Mouse (Mus musculus) urinary bladder, postnatal 25 days (tissue): ENCODE measurements around the gene Mprip.
"Not testable (repeated sequence)": the region's sequence is repeated elsewhere in the genome, so short reads cannot be mapped to it uniquely, and the experiment has no call there.

ENCODE experiments used
- DNase-seq: peaks from one replicate; pipeline ENCODE4 v3.0.0; 2022; ENCODE audit warnings: low spot score

The Mprip gene

GRCm38 (mm10) chr11:59653547-59653946 is 7.6 kb upstream of the Mprip start:
- no peak for DNase-seq

DNA sequence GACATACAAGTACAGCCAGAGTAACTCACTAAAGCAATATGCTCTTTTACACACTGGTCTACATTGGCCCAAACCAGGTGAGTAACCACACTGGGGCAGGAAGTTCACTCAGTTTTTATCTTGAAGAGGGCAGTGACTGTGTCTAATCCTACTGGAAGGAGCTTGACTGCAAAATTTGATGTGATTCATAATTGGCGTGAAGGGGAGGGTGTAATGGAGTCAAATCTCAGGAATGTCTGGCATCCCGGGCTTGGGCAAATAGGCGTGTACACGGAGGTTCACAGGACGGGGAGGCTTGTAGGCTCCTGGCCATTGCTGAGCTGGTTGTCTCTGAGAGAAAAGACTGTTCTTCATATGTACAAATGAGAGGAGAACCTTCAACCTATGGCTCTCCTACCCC is 5.8 kb upstream of the Mprip start:
- no peak for DNase-seq

GRCm38 (mm10) chr11:59656016-59656415 is 5.1 kb upstream of the Mprip start:
- no peak for DNase-seq

- DNase-seq = no peak
Observed at GRCm38 (mm10) chr11:59661601-59662248, 620 bp downstream of the Mprip start.

- peak; percentile 87 for DNase-seq
Observed at GRCm38 (mm10) chr11:59662249-59662788, 1.2 kb downstream of the Mprip start.

DNA sequence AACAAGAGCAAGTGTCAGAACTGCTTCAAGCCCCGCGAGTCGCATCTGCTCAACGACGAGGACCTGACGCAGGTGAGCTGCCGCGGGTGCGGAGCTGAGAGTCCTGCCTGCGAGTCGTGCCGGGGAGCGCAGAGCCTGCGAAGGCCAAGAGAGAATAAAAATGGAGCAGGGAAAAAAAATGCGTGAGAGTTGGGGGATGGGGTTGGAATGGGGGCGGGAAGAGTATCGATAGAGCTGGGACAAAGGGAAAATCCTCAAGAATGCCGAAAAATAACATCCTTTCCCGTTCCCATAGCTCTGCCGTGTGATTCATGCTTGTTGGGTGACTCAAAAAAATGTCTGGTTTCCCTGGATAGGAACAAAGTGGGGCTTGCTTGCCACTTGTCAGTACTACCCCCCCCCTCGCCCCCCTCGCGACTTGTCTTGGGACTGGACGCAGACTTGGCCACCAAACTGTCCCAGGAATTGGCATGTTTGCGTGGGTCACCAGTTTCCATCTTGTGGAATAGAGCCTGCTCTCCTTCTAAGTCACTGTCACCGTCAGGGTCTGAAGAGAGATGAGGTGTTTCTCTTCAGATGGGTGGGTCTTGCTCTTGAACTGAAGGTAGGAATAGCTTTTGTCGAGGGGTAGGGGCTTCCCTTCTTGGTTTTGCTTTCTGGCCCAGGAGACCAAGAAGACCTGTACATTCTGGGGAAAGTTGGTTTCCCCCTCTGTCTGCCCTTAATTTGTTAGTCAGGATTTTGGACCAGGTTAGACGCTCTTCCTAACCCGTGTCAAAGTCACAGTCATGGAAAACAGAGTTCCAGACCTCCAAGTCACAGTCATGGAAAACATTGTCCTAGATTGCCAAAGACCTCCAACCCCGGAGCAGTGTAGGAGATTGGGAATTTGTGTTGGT is 2.0 kb downstream of the Mprip start:
- DNase-seq = peak; percentile 25

GRCm38 (mm10) chr11:59663776-59664320 is 2.7 kb downstream of the Mprip start:
- DNase-seq = no peak

DNA sequence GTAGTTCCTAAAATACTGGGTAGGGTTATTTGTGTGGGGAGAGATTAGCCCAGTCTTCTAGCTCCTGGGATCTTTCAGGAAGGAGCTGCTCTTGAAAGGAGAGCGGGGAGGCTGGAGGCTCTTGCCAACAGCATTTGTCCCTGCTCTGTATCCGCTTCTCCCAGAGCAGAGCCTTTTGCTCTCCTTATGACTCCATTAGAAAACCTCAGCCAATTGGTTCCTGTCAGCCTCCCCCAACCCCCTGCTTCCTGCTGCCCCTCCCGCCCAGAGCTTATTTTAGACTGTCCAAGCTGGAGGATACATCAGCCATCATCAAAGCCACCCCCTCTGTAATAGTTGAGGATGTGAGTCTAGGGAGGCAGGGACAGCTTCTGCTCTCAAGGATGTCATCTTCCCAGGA is 3.7 kb downstream of the Mprip start:
- no peak for DNase-seq

GRCm38 (mm10) chr11:59671049-59671693 is 10.1 kb downstream of the Mprip start:
- no peak for DNase-seq

GRCm38 (mm10) chr11:59674013-59674412 is 12.9 kb downstream of the Mprip start:
- DNase-seq = no peak

DNA sequence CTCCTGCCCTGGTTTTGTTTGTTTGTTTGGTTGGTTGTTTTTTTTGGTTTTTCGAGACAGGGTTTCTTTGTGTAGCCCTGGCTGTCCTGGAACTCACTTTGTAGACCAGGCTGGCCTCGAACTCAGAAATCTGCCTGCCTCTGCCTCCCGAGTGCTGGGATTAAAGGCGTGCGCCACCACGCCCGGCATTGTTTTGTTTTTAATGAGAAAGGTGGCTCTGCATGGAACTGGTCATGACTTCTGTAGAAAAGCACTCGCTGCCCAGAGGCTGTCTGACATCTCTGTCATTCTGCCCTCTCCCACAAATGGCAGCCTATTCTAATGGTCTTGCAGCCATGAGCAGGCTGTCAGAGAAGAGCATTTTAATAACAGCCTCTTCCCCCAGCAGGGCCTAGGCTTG is 13.6 kb downstream of the Mprip start:
- DNase-seq = not testable (repeated sequence)

DNA sequence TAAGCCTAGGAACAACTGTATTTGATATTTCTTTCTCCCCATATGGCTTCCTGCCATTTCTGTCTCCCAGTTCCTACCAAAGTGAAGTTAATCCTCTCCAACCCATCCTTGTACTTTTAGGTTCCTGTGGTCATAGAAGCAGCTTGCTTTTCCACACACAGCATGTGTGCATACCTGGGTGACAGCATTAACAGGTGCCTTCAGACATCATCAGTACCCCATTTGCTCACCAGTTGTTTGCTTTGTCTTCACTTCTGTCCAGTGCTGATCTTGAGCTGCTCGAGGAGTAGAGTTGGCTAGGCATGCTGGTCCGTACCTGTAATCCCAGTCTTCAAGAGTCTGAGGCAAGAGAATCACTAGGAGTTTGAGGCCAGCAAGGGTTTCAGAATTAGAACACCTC is 16.7 kb downstream of the Mprip start:
- DNase-seq = no peak

GRCm38 (mm10) chr11:59678693-59679092 is 17.6 kb downstream of the Mprip start:
- no peak for DNase-seq

DNA sequence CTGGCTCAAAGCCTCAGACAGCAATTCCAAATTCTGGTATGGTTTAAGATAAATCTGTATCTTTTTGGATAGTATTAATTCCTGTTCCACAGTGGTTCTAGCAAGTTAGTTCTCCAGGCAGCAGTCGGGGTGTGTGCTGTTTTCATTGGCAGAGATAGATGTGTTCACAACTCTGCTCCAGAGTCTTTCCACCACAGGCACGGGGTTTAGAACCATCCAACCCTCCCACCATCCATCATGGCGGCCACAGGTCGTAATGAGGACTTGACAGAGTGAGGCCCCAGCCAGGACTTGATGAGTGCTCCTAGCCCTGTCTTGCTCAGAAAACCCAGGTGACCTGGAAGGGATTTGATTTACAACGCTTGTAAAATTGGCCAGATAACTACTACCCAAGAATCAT is 19.0 kb downstream of the Mprip start:
- DNase-seq = no peak

GRCm38 (mm10) chr11:59684956-59685355 is 23.9 kb downstream of the Mprip start:
- DNase-seq = no peak

DNA sequence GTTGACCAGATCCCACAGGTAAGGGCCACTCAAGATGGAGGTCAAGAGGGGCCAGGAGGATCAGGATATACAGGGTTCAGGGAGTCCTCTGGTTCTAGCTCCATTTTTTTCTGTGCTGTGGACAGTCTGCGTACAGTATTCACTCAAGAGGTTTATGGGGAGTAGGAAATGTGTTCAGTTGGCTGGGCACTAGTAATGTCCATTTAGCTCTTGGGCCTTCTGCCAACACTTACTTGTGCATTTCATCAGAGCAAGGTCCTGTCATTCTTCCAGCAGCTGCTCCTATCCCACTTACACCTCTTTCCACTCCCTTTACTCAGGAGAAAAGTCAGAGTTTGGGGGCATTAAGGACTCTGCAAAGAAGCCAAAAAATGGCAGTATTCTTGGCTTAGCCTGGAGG is 33.4 kb downstream of the Mprip start:
- DNase-seq = no peak

GRCm38 (mm10) chr11:59695550-59695949 is 34.4 kb downstream of the Mprip start:
- no peak for DNase-seq

DNA sequence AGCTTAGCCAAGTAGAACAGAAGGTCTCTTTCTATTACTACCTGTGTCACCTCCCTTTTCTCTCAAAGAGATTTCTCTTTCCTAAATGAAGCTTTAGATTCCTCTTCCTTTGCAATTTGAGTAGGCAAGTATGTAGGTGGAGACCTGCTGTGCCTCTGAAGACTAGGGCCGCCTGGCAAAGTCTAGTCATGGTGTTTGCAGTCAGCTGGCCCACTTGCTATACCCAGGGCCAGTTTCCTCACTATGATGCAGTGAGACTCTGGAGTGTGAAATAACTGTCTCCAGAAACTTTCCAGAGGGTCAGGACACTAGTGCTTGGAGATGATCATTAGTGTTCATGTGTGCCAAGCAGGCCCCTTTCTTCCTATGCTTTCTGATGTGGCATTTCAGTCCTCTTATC is 36.5 kb downstream of the Mprip start:
- DNase-seq = no peak

- DNase-seq = no peak
Observed at GRCm38 (mm10) chr11:59700787-59701186, 39.7 kb downstream of the Mprip start.

- DNase-seq = no peak
Observed at GRCm38 (mm10) chr11:59705113-59705512, 44.0 kb downstream of the Mprip start.

GRCm38 (mm10) chr11:59707481-59707880 is 46.4 kb downstream of the Mprip start:
- DNase-seq = no peak

GRCm38 (mm10) chr11:59707931-59708611 is 47.0 kb downstream of the Mprip start:
- DNase-seq = no peak
